Mouse (Mus musculus) cortical plate, adult 2 months (tissue): ENCODE measurements at regions not wholly inside any gene's neighbourhood (a gene's known extent, or its start where the extent isn't known, plus 50 kb on each side); places are given as distances from the start of the nearest gene placed in this dataset.

Source experiments
- CTCF ChIP-seq: fragments of 200-500 bp; IDR thresholded peaks from 2 replicates; pipeline ENCODE4 v1.5.1; 2011; ENCODE audit warnings: mild to moderate bottlenecking, control low read depth, low read length; ENCODE audit not compliant: insufficient read depth; ENCODE audit errors: extremely low read depth
- POLR2A ChIP-seq: fragments of 200-500 bp; IDR thresholded peaks from 2 replicates; pipeline ENCODE4 v1.6.1; 2011; ENCODE audit warnings: mild to moderate bottlenecking, low read length, control low read depth; ENCODE audit not compliant: insufficient read depth; ENCODE audit errors: extremely low read depth

DNA sequence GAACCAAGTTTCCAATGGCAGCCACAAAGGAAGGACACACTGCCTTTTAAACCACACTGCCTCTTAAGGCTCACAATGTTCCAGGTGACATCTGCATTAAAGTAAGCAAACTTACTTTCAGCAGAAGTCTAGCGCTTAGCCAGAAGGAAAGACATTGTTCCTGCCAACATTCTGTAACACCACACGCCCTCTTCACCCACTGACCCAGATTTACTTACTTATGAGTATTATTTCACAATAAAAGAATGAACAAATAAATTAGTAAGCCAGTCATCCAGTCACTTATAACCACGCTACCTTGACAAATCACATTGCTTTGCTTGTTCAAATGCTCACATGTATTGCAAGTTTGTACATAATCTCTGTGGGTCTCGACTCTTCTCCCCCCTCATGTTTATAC, 173.9 kb downstream of the Brms1l start:
- no peak for TF ChIP-seq CTCF
- TF ChIP-seq POLR2A, result no peak
